Mouse (Mus musculus) heart, postnatal 0 days (tissue): ENCODE data around the gene C1rb. TPM values are rescaled to one million over a fixed set of nuclear protein-coding genes. Genes with fewer than 3 reads are reported as not detected.
"Not testable (repeated sequence)": the region's sequence is repeated elsewhere in the genome, so short reads cannot be mapped to it uniquely, and the experiment has no call there.

Experiments
- ATAC-seq: fragments of 200-750 bp; cut with Nextera tagmentation; 2 replicates; pipeline ENCODE4 v1.8.0; 2017; ENCODE audit warnings: low read depth, moderate number of reproducible peaks, moderate library complexity; ENCODE audit not compliant: insufficient read depth
- DNase-seq: peaks from one replicate; pipeline ENCODE4 v3.0.0-alpha.2; 2016; ENCODE audit warnings: low spot score
- H3K27ac ChIP-seq: fragments of 300-500 bp; sonication (generic); 2 replicates; pipeline ENCODE4 v1.5.1; 2014; ENCODE audit warnings: low read depth, mild to moderate bottlenecking
- H3K27me3 ChIP-seq: fragments of 300-500 bp; sonication (generic); 2 replicates; pipeline ENCODE4 v1.6.1; 2014; ENCODE audit warnings: low read length, mixed read lengths; ENCODE audit not compliant: control insufficient read depth, insufficient read depth
- H3K36me3 ChIP-seq: fragments of 300-500 bp; sonication (generic); replicated peaks from 2 replicates; pipeline ENCODE4 v1.6.1; 2014; ENCODE audit warnings: low read length, mixed read lengths; ENCODE audit not compliant: control insufficient read depth, insufficient read depth
- H3K4me1 ChIP-seq: fragments of 300-500 bp; sonication (generic); 2 replicates; pipeline ENCODE4 v1.6.1; 2014; ENCODE audit warnings: antibody characterized with exemption; ENCODE audit not compliant: control insufficient read depth, insufficient read depth
- H3K4me2 ChIP-seq: fragments of 300-500 bp; sonication (generic); 2 replicates; pipeline ENCODE4 v1.6.1; 2014; ENCODE audit warnings: low read depth, mild to moderate bottlenecking, low read length, moderate library complexity
- H3K4me3 ChIP-seq: fragments of 300-500 bp; sonication (generic); 2 replicates; pipeline ENCODE4 v1.5.1; 2014; ENCODE audit warnings: low read depth, low read length
- H3K9ac ChIP-seq: fragments of 300-500 bp; sonication (generic); replicated peaks from 2 replicates; pipeline ENCODE4 v1.6.1; 2014; ENCODE audit warnings: low read depth, low read length, mixed read lengths
- H3K9me3 ChIP-seq: fragments of 300-500 bp; sonication (generic); replicated peaks from 2 replicates; pipeline ENCODE4 v1.6.1; 2016; ENCODE audit warnings: low read length; ENCODE audit not compliant: control insufficient read depth
- CTCF ChIP-seq: IDR thresholded peaks from 2 replicates; pipeline ENCODE4 v1.5.1; 2016; ENCODE audit warnings: antibody characterized with exemption, control low read depth, low read depth
- EP300 ChIP-seq: IDR thresholded peaks from 2 replicates; pipeline ENCODE4 v1.6.1; 2016; ENCODE audit warnings: antibody characterized with exemption, low read depth
- WGBS: fragments of 180-500 bp; shearing (Covaris S2); extraction: QIAGEN DNeasy Blood & Tissue Kit; methylation state at CpG from one replicate; pipeline ENCODE4 v1.1.7; 2014; 5-methylcytosine and 5-hydroxymethylcytosine counted together
- polyA plus RNA-seq: library from polyadenylated mRNA; unstranded; fragments of >200 nt; fragmentation: Nextera tagmentation; extraction: Ambion mirVana; gene quantifications from 2 replicates; pipeline ENCODE4 v1.2.1, GENCODE M21; 2015
- total RNA-seq: library from RNA; depleted of rRNA; stranded (reverse); fragments of >200 nt; gene quantifications from 2 replicates; pipeline ENCODE4 v1.2.3, GENCODE M21; 2014; ENCODE audit warnings: low replicate concordance

Gene C1rb
- total and polyA plus RNA-seq, 2 experiments from 2014 or later, result not detected

- not testable (repeated sequence) for H3K4me3 ChIP-seq, ATAC-seq, H3K4me1 ChIP-seq, H3K4me2 ChIP-seq, H3K9me3 ChIP-seq, H3K27ac ChIP-seq, H3K27me3 ChIP-seq, H3K36me3 ChIP-seq, H3K9ac ChIP-seq
- peak; percentile 41; the same call in 1 of the 2 replicates for TF ChIP-seq CTCF
- peak; percentile 6 for DNase-seq
- 0% methylated on average over 1 of the region's 1 CpGs for WGBS
Observed at GRCm38 (mm10) chr6:124542284-124542683, 27.8 kb upstream of the C1rb start, which contains the start of gene C1s1. Gene C1s1, minus strand, starts transcription at chr6:124542359.

- H3K4me1 ChIP-seq, result no peaks in the 10 kb centered on the region
- no peaks in the 10 kb centered on the region for H3K9me3 ChIP-seq
- no peaks in the 10 kb centered on the region for H3K36me3 ChIP-seq
- DNase-seq (no peak), ATAC-seq (no peak)
- H3K4me2 ChIP-seq, result no peak overlapping the region
- 79% methylated on average over 5 of the region's 6 CpGs for WGBS
- TF ChIP-seq EP300, result no peak
- TF ChIP-seq CTCF, result no peak
- no peak overlapping the region for H3K27ac ChIP-seq
- H3K4me3 ChIP-seq, result no peak overlapping the region
- no peak overlapping the region for H3K9ac ChIP-seq
- H3K27me3 ChIP-seq, result no peaks in the 10 kb centered on the region
Observed at GRCm38 (mm10) chr6:124544466-124544865, 25.6 kb upstream of the C1rb start.

DNA sequence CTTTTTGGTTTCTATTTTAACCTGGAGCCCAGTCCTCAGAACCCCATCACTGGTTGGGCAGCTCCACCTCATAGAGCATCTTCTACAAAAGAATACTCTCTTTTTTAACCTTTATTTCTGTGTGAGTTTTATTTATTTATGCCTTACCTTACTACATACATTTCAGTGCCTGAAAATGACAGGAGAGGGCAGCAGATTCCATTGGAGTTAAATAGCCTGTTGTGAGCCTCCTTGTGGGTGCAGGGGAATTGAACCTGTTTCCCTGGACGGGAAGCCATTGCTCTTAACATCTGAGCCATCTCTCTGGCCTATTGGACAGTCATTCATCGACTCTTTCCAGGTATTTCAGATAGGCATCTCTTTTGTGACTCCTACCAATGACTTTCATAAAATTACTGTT, 24.7 kb upstream of the C1rb start:
- H3K27me3 ChIP-seq, result no peaks in the 10 kb centered on the region
- no peak overlapping the region for H3K4me3 ChIP-seq
- no peak for ATAC-seq
- H3K9me3 ChIP-seq, result no peaks in the 10 kb centered on the region
- H3K36me3 ChIP-seq, result no peaks in the 10 kb centered on the region
- no peak overlapping the region for H3K4me2 ChIP-seq
- DNase-seq, result no peak
- no peak overlapping the region for H3K27ac ChIP-seq
- no peak overlapping the region for H3K9ac ChIP-seq
- no peak for TF ChIP-seq CTCF
- TF ChIP-seq EP300, result no peak
- no peaks in the 10 kb centered on the region for H3K4me1 ChIP-seq
- WGBS, result 76% methylated on average over 2 of the region's 2 CpGs

GRCm38 (mm10) chr6:124547979-124548378, 22.1 kb upstream of the C1rb start:
- 85% methylated on average over 3 of the region's 3 CpGs for WGBS
- H3K27ac ChIP-seq, H3K4me2 ChIP-seq, H3K4me3 ChIP-seq, DNase-seq, H3K9ac ChIP-seq, ATAC-seq, H3K27me3 ChIP-seq, H3K9me3 ChIP-seq, H3K4me1 ChIP-seq, H3K36me3 ChIP-seq: not testable (repeated sequence)

- no peak for ATAC-seq
- 82% methylated on average over 3 of the region's 3 CpGs for WGBS
- no peak overlapping the region for H3K4me3 ChIP-seq
- H3K4me1 ChIP-seq, result no peaks in the 10 kb centered on the region
- H3K27ac ChIP-seq, result no peak overlapping the region
- no peak overlapping the region for H3K9ac ChIP-seq
- TF ChIP-seq CTCF (no peak), EP300 (no peak)
- H3K27me3 ChIP-seq, result no peaks in the 10 kb centered on the region
- no peak for DNase-seq
- no peaks in the 10 kb centered on the region for H3K36me3 ChIP-seq
- no peak overlapping the region for H3K4me2 ChIP-seq
- peaks cover 5% of the 10 kb centered on the region; the same call in 1 of the 2 replicates for H3K9me3 ChIP-seq
Observed at GRCm38 (mm10) chr6:124549023-124549550, 21.0 kb upstream of the C1rb start.

DNA sequence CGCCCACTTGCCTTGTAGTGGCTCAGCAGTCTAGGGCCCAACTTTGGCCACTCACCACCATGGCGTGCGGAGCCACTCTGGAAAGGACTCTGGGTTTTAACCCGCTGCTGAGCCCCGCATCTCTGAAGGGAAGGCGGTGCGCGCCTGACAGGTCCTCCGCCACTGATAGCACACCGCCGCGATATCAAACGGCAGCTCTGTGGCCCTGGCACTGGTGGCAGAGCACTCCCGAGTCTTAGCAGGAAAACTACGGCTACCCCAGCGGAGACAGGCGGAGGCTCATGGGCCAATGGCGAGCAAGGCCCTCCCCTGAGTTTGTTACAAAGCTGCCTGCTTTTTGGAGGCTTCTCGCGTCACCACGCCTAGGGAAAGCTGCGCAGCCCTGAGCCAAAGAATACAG, 17.3 kb upstream of the C1rb start:
- no peak for ATAC-seq
- Histone ChIP-seq H3K27me3 (no peaks in the 10 kb centered on the region), H3K9ac (no peak overlapping the region), H3K4me2 (no peak overlapping the region), H3K4me1 (no peaks in the 10 kb centered on the region), H3K9me3 (peaks cover 5% of the 10 kb centered on the region; the same call in 1 of the 2 replicates), H3K36me3 (no peaks in the 10 kb centered on the region), H3K27ac (no peak overlapping the region), H3K4me3 (no peak overlapping the region)
- WGBS, result 67% methylated on average over 22 of the region's 22 CpGs
- no peak for DNase-seq
- TF ChIP-seq EP300 (no peak), CTCF (no peak)

GRCm38 (mm10) chr6:124555956-124556355, 14.1 kb upstream of the C1rb start:
- H3K27me3 ChIP-seq, H3K4me2 ChIP-seq, H3K27ac ChIP-seq, ATAC-seq, H3K4me3 ChIP-seq, H3K36me3 ChIP-seq, DNase-seq, H3K9me3 ChIP-seq, H3K9ac ChIP-seq, H3K4me1 ChIP-seq: not testable (repeated sequence)
- WGBS, result 65% methylated on average over 2 of the region's 2 CpGs

GRCm38 (mm10) chr6:124561156-124561555, 8.9 kb upstream of the C1rb start:
- not testable (repeated sequence) for DNase-seq, H3K4me2 ChIP-seq, H3K27me3 ChIP-seq, H3K4me3 ChIP-seq, H3K27ac ChIP-seq, H3K36me3 ChIP-seq, H3K4me1 ChIP-seq, H3K9ac ChIP-seq, H3K9me3 ChIP-seq, ATAC-seq
- WGBS, result 78% methylated on average over 4 of the region's 4 CpGs
